Mouse (Mus musculus) layer of hippocampus, adult 9-10 months (tissue): ENCODE measurements around the gene Gm20388.

ENCODE experiments used
- DNase-seq: peaks from one replicate; pipeline ENCODE4 v3.0.0; 2022; ENCODE audit warnings: low spot score

The Gm20388 gene

DNA sequence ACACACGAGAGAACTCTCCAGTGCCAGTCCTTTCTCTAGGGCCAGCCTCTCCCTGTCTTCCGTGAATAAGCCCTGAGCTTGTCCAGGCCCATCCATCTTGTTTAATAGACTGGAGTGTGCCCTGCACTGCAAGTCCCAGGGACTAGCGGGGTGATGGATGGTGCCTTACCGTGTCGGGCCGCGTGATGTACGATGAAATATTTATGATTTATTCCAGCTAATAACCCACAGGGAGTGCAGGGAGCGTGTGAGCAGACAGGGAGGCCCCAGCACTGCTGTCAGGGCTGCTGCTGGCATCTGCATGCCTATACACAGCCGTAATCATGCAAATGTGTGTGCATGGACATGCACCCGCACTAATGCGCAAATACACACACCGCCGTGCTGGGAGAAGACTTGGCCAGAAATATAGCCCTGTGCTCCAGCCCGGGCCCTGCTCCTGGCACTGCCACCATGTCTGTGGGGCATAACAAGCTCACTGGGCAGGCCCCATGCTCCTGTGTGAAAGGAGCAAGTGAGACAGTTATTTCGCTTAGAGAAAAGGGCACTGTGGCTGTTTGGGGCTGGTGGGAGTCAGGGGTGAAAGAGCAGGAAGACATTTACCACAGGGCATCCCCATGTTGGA lies 2901.3 kb downstream of the Gm20388 start:
- no peak for DNase-seq

DNA sequence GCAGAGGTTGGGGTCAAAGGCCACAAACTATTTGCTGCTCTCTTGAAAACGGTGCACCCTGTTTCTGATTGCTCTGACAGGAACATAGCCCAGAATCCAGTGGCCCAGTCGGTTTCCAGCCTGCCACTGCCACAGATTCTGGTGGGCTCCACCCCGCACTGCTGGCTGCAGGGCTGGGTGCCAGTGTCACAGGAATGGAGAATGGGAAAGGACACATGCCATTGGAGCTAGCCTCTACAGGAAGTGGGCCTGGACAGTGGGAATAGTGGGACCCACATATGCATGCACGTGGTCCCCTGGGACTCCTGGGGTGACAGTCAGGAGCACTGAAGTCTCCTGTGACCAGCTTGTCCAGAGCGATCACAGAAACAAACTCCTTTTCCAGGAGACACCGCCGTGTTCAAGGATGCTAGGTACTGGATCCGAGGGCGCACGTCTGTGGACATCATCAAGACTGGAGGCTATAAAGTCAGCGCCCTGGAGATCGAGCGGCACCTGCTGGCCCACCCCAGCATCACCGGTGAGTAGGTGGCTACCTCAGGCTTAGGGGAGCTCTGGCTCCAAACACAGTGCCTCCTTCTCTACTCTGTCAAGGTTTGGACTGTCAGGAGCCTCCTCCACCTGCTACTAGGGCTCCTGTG lies 2902.1 kb downstream of the Gm20388 start:
- DNase-seq = no peak

DNA sequence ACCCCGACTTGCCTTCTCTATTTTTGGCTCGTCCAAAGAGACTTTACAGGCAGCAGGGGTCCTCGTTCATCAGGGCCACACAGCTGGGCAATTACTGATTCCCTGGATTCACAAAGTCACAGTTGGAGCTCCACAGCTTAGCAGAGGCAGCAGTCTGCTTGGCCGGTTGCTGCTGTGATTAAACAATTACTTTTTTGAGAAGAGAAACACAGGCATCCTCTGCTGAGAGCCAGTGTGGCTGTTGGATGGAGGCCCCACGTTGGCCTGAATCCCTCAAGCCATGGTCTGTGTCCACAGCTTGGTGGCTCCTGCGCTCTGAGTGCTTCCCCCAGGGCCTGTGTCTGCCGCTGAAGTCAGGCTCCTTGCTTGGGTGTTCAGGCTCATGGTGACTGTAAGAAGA lies 2904.0 kb downstream of the Gm20388 start:
- DNase-seq = no peak

DNA sequence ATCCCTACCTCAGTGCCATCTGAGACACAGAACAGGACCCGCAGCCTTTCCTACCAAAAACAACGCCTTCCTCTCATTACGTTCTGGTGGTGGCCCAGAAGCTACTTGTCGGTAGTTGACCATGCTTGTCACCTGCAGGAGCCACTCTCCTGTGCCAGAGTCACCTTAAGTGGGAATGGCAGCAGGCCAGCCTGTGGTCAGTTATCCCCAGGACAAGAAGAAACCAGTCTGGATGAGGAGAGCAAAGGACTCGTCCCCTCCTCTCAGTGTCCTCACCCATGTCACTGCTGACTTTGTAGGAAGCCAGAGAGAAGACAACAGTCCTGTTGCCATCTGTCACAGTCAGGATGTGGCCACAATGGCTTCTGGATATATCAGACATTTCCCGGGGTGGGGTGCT lies 2906.3 kb downstream of the Gm20388 start:
- DNase-seq = no peak

DNA sequence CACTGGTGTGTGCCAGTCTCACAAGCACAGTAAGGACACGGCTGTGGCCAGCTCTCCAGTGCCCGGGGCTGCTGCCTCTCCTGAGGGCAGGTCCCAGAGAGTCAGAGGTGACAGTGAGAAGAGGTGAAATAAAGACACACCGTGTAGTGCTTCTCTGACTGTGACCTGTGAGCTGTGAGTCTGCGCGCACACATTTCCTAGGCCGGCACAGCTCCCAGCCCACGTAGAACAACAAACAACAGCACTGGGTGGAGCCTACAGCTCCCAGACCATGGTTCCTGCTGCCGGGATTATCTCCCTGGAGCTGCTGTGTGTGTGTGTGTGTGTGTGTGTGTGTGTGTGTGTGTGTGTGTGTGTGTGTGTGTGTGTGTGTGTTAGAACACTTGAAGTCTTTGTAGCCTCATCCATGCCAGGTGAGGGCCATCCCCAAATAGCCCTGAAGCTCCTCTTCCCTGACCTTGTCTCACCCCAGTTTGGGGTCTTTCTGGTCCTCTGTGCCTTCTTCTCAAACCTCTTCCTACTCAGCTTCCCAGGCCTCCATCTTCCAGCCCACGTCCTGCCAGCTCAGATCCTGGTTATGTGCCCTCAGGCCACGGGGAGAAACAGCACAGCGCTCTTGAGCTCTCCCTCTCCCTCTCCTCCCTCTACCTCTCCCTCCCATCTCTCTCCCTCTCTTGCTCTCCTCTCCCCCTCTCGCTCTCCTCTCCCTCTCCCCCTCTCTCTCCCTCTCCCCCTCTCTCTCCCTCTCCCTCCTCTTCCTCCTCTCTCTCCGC lies 2907.3 kb downstream of the Gm20388 start:
- DNase-seq = no peak

DNA sequence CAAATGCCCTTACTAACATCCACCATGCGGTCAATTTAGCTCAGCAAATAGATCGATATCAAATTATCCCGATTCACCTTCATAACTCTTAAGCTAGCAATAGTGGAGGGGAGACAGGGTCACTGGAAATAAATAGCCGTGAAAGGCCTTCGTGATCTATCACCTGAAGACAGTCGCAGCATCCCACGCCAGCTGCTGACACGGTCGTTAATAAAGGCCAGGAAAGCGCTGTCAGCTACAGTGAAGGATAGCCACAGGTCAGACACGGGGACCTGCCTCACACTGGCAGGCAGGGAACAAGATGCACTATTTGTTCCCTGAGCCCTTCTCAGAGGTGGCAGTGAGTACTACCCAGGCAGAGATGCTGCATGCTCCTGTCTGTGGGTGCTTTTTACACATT lies 2909.1 kb downstream of the Gm20388 start:
- no peak for DNase-seq

DNA sequence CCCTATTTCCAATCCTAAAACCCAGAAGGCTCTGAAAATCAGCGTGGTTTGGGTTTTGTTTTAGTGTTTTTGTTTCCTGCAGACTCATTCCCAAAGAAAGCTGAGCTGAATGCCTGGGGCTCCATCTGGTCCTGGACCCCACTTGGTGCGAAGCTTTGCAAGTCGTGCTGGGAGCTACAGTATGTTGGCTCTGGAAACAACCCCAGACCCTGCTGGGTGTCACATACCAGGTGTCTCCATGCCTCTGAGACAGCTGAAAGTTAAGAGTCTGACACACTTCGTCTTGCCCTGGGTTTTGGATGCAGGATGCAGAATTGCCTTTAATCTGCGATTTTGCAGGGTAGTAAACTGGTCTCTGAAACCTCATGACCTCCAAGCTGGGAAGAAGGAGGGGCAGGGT lies 2913.9 kb downstream of the Gm20388 start:
- no peak for DNase-seq

DNA sequence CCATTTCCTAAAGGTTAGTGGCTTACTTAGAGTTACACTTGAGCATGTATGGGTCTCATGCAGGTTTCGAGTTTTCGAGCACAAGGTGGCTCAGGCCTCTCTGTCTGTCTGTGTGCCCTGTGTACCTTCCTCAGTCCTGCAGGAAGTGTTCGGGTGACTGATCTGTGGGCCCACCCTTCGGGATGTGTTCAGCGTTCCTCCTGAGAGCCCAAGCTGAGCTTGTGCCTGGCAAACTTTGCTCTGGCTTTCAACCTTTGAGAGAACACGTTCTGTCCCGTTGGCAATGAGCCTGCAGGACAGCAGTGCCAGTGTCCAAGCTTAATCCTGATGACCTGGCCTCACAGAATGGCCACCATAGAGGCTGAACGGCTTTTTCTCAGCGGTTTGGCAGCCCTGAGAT lies 2914.3 kb downstream of the Gm20388 start:
- no peak for DNase-seq

DNA sequence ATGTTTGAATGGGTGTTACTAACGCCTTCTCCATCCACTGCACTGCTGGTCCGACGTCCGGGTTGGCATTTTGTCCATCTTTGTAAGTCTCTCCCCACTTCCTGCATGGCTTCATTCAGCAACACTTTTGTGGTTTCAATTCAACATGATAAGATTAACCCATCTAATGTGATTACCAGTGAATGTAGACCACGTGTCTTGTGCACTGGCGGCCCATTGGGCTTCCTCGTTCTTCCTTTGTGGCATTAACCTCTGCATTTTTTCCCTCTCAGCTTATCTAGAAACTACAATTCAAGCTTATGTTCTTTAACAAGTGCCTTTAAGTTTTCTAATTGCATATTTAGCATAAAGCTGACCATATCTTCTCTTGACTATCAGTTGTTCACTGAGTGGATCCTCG lies 2914.8 kb downstream of the Gm20388 start:
- no peak for DNase-seq

DNA sequence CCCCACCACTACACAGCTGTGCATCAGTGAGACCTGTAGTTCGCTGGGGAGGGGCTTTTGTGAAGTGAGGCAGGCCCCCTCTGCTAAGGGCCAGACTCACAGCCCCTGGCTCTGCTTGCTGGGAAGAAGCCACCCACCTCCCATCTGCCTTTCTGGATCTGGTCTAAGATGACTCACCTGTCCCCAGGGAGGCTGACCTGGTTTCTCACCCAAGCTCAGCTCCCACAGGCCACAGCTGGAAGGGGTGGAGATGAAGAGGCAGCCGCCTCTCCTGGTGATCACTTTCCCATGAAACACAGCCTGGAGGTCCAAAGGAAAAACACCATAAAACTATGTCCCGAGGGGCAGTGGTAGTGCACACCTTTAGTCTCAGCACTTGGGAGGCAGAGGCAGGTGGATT lies 2918.8 kb downstream of the Gm20388 start:
- DNase-seq = no peak

DNA sequence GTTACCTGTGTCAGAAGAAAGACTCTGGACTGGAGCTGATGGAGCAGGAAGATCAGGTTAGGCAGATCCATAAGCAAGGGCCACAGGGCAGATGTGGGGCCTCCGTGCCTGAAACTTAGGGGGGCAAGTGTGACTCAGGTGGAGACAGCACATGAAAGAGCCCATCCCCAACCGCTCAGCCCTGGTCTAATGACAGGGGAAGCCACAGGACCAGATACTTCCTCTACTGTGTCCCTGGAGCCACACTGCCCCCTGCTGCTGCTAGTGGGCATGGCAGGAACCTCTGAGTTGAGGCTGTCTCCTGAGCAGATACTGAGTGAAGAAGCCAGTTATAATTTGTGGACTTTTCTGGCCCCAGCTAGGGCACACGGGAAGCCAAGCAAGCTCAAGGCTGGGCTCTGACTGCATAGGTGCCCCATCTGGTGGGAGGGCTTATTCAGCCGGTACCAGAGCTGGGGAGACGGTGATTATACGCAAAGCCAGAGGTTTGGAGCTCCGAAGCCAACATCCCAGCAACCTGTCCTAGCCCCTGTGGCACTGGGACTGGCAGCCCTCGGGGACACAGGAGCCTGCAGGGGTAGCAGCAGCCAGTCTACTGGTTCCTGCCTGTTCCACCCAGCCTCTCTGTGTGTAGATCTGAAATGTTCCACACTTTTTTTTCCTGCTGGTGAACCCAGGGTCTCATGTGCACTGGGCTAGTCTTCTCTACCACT lies 2919.9 kb downstream of the Gm20388 start:
- DNase-seq = peak; percentile 94

DNA sequence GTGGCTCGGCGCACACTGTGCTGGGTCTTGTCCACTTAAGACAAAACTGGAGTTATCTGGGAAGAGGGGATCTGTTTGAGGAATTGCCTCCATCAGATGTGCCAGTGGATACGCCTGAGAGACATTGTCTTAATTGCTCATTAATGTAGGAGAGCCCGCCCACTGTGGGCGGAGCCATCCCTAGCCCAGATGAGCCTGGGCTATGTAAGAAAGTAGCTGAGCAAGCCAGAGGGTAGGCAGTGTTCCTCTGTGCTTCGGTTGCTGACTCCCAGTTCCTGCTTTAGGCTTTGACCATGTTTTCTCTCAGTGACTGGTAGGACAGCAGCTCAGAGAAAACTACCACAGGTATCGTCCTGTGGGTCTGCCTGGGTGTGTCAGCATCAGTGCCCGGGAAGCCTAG lies 2923.8 kb downstream of the Gm20388 start:
- DNase-seq = no peak

DNA sequence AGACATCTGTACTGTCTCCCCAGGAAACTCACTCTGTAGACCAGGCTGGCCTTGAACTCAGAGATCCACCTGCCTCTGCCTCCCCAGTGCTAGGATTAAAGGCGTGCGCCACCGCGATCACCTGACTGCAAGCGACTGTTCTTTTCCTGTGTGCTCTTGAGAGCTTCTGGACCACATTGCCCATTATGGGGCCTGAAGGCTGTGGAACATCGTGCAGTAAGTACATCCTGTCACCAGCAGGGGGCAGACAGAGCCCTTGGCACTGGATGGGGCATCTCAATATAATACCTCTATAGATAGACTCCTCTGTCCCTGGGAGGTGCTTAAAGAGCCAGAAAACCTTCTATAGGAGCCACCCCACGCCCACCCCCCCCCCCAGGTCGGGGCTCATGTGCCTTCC lies 2924.3 kb downstream of the Gm20388 start:
- DNase-seq = peak; percentile 69

DNA sequence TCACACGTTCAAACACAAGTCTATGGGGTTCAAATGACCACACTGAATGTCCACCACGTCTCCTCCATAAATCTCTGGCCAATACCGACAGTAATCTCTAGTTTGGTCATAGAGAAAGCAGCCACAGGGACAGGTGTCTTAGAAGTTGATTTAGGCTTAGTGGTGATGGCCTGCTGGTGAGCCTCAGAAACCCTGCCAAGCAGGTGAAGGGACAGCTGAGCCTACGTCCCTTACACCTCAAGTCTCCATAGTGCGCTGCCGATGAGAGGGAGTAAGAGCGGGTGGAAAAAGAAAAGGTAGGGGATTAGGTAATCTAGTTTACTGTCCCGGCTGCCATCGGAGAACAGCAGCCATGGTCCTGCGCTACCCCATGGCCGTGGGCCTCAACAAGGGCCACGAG lies 2925.6 kb downstream of the Gm20388 start:
- DNase-seq = no peak

DNA sequence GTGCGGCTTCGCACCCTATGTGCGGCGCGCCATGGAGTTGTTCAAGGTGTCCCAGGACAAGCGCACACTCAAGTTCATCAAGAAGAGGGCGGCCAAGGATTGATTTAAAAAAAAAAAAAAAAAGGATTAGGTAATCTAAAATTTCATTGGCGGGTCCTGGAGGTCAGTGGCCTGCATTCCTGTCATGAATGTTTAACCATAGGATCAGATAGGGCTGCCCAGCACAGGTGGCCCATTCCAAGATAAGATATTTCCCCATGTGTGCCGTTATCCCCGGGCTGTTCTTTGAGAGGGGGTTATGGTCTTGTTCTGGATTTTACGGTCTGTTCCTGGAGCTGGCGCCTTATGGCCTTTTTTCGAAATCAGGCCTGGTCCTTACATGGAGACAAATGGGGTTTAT lies 2926.1 kb downstream of the Gm20388 start:
- no peak for DNase-seq

DNA sequence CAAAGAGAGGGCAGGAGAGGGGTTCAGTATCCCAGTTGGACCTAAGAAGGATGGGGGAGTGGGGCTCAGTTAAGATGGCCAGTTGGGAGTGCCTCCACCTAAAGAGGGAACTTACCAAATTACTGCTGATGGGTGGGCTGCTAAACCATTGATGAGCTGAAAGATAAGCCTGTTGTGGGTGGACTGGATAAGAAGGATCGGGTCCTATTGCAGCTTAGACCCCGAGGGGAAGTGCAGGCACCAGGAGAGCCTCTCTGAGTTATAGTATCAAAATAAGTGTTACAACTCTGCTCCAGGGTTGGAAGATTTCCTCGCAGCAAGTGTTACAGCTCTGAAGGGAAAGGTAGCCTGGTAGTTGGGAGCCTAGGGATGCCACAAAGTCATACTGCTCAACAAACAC lies 2933.5 kb downstream of the Gm20388 start:
- no peak for DNase-seq

DNA sequence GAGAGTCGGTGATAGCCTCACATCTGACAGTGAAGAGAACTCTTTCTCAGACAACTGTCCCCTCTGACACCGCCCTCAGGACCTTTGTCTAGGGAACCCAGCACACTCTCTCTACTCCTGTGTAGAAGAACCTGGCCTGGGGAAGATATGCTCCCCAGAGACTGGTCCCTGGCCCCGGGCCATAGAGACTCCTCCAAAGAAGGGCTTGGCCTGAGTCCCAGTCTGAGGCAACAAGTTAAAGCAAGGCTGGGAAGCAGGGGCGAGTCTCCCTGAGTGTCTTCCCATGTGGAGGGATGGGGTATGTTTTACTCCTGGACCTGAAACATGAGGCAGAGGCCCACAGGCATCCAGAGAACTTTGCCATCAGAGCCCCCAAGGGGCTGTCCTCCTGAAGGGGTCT lies 2935.0 kb downstream of the Gm20388 start:
- DNase-seq = no peak

DNA sequence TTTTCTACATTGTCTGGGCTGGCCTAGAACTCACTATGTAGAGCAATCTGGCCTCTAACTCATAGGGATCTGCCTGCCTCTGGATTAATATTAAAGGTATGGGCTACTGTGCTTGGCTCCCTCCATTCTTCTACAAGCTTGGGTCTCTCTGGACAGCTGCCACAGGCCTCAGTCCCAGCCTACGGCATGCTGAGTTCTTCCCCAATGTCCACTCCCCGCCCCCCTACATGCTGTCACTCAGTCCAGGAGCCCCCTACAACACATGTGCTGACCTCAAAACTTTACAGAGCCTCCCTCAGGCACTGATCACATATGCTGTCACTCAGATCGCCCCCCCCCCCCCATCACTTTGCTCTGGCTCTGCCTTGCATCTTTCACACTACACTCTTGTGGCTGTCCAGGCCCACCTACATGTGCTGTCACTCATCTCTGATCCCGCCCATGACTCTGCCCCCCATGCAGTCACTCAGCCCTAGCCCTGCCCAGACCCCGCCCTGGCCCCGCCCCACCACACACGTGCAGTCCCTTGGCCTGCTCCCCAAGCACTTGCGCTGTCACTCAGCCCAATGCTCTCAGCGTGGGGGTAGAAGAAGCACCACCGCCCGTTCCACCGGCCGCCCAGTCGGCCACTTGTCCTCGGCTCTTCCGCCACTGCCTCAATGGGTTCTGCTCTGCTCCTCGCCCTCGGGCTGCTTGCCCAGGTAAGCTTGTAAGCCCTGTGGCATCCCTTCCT lies 2937.4 kb downstream of the Gm20388 start, which contains the start of gene Cdh15:
Cdh15 (plus strand) TSS at position 138 of the 733 bp plus-strand sequence.
- DNase-seq = no peak

DNA sequence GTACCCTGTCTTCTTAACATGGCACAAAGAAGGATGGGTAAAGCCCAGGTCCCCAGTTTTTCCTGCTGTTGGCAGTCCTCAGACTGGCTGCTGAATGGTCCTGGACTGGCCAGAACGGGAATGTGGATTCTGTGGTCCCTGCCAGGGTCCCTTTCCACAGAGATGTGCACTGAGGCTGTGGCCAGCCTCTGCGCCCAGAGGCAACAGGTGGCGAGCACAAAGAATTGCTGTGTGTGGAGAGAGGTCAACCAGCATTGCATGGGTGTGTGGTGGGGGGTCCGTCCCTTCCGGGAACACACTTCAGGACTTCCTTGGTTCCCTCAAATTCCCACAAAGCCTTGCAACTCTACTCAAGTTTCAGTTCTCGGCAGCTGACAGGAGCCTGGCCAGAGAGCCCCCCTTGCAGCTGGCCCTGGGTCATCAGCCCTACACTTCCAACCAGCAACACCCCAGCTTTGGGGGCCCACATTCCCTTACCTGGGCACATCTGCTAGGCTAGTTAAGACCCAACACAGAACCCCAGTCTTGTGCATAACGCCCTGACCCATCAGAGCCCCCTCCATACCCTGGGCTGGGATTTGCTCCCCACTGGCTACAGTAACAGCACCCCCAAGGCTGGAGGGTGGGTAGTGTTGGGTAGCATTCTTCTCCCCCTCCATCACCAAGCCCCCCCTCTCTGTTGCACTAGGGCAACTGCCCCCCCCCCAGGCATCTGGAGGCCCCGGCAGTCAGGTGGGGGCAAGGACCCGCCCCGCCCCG lies 2938.7 kb downstream of the Gm20388 start:
- DNase-seq = no peak

DNA sequence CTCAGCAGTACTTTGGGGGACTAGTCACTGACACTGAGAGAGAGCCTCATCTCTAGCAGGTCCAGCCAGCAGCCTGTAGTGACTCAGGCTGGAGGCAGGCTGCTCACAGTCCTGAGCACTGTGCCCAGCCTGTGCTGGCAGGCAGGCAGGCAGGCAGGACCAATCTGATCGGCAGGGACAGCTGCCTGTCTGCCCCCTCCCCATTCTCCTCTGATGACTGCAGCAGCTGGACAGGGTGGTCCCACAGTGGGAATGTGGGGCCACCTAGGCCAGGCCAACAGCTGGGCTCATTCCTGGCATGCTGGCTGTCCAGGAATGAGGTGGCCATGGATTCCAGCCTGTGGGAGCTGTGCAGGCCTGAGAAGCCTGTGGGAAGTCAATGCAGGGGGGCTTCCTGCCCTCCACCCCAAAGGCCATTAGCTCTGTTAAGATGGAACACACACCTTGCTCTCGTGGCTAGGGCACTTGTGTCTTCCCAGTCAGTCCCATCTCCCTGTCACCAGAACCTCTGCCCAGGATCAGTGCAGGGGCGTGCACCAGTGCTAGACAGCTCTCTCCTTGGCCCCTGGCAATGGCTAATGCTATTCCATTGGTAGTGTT lies 2940.1 kb downstream of the Gm20388 start:
- DNase-seq = no peak
